Mouse (Mus musculus) adrenal gland, postnatal 36 days (tissue): ENCODE measurements around the gene Ube2v1. TPM values are rescaled to one million over a fixed set of nuclear protein-coding genes. Genes with fewer than 3 reads are reported as not detected.
A peak's percentile ranks its signal among the peaks of the same experiment; 100 is the strongest.

Source experiments
- DNase-seq, 2 experiments: peaks; one replicate each; pipeline ENCODE4 v3.0.0; 2021; ENCODE audit warnings: mixed read lengths in 1 of 2
- long read RNA-seq, 2 experiments: library from polyadenylated mRNA; stranded (forward); transcript quantifications; one replicate each; pipeline ENCODE4 v2.0.0; 2021; ENCODE audit warnings: borderline sequencing depth in 2 of 2
- total RNA-seq, 2 experiments: library from RNA; stranded (reverse); gene quantifications; 2 replicates each; pipeline ENCODE4 v1.2.3; 2021

Gene Ube2v1
- 100 to 1,000 TPM; 195 to 197 TPM for total RNA-seq
- long read RNA-seq, experiment 1, transcript Ube2v1-207 (5 exons, 924 nt) = minor isoform, 7 of 109 reads
- long read RNA-seq, experiment 1, transcript Ube2v1-202 (4 exons, 2,041 nt) = major isoform, 79 of 109 reads
- long read RNA-seq, experiment 1, partial matches to known transcripts = 0 of 109 reads
- long read RNA-seq, experiment 1, other reads (novel, unspliced or antisense) = 23 of 109 reads
- long read RNA-seq, experiment 2, transcript Ube2v1-202 (4 exons, 2,041 nt) = major isoform, 72 of 87 reads
- long read RNA-seq, experiment 2, partial matches to known transcripts = 2 of 87 reads
- long read RNA-seq, experiment 2, other reads (novel, unspliced or antisense) = 10 of 87 reads

DNA sequence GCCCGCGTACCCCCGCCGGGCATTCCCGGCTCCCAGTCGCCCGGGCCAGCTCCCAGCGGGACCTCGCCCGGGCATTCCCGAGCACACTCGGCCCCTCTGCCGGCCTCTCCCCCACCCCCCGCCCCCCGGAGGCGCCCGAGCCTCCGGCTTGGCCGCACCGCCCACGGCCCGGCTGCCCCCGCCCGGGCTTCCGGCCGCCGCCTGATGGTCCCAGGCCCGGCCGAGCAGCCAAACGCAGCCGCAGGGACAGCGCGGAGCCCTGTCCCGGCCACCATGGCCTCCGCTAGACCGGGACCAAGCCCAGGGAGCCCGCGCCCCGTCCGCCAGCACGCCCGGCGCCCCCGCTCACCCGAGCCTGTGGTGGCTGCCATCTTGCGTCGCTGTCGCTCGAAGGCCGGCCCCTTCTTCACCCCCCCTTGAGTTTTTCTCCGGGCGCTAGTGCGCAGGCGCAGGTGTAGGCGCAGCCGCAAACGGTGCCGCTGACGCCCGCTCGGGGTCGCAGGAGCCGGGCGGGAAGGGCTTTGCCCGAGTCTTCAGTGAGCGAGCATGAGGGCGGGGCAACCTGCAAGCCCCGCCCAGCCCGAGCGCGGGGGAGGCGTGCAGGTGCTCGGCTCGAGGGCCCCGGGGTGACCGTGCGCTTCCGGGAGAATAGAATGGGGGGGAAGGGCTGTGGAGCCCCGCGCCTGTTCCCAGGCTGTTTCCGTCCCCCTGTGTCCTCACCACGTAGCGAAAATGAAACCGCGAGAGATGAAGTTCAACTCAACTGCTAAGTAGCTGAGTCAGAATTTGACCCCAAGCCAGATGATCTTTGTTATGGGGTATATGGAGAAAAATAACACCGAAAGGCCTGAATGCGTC, at the start of gene Ube2v1:
Gene Ube2v1 (minus strand): TSS at position 505 of the 858 bp plus-strand sequence.
- peak; percentile 97 to 98 for DNase-seq

DNA sequence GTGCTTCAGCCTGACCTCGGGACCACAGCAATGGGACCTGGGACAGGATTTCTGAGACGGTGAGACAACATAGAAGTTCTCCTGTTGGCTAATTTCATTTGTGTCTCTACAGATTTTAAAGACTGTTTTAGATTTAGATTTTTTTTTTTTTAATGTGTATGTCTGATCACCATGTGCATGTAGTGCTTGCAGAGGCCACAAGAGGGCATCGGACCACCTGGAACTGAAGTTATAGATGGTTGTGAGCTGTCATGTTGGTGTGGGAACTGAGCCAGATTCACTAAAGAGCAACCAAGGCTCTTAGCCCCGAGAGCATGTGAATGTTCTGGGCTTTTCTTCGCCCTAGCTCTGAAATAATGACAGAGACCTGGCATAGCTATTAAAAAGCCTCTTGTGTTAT, 48.8 kb upstream of the Ube2v1 start:
- DNase-seq = peak; percentile 74 to 76

DNA sequence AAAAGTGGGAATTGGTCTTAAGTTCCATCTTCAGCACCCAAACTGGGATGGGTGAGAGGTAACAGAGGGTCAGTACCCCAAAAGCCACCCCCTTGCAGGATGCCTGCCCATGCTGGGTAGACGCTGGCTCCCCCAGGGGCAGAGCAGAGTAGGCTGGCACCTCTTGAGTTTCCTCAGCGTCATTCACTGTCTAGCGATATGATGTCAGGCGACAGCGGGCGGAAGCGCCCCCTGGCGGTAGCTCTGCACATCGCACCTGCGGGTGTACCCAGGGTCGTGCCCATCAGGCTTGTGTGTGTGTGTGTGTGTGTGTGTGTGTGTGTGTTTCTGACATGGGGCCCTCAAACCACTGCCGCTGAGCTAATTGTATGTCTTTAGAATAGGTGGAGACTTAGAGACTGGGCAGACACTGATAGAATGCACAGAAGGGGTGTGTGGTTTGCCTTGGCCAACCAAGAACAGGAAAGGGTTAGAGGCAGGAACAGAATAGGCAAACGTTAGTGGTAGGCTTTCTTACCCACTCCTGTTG, 48.1 kb upstream of the Ube2v1 start:
- peak; percentile 83 to 90 for DNase-seq

DNA sequence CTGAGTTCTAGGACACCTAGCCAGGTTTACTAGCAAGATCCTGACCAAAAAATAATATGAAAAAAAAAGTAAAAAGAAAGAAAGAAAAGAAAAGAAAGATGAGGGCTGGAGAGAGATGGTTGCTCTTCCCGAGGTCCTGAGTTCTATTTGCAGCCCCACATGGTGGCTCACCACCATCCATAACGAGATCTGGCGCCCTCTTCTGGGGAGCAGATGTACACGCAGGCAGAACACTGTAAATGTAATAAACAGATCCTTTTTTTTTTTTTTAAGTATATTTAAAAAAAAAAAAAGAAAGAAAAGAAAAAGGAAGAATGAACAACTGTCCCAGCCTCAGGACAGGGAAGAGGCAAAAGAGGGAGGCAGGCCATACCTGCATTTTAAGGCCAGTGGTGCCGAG, 46.7 kb upstream of the Ube2v1 start:
- DNase-seq = no peak

DNA sequence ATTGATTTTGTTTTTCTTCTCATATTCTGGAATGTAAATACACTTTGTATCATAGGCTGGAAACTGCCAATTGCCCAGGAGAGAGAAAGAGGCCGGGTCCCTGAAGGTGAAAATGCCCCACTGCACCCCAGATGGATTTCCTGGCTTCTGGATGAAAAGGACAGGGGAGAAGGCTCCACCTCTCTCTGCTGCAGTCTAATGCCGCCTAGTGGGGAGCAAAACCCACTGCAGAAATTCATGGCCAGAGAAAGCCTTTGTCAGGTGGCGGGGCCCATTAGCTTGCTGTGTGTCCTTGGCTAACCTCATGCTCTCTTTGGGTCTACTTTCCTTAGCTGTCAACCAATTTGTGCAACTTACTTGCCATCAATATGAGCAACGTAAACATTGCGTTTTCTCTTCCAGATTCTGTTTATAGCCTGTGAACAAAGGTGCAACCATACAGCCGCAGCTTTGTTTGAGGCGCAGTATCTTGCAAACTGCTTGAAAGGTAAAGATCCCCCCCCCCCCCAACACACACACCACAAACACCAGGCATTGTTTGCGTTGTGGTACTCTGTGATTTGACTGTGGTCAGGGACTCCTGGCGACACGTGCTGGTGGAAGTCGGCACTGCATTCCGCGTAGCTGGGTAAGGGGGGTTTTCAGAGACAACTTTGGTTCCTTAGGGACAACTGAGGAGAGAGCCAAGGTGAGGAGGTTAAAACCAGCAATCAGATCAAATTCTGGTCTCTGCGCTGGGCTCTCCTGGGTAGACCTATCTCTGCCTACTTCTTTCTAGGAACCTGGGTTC, 43.4 kb upstream of the Ube2v1 start:
- peak; percentile 50 to 68 for DNase-seq

DNA sequence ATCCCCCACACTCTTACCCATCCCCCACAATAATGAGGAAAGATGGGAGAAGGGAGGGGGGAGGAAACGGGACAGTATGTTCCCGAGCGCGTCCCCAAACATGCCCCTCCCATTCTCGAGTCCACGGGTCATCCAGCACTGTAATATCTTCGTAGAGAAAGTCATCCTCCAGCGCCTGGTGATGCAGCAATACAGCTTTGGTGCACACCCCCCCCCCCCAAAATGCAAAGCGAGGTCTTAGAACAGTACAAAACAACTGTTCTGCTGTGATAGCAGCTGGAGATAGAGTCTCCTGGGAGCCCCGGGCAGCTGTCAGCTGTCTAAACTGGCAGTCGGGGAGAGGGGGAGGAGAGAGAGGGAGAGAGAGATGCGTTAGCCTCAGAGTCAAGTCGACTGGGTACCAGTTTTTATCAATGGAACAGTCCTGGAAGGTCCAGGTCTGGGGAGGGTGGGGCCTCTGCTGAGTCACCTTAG, 40.4 kb upstream of the Ube2v1 start:
- DNase-seq = no peak

DNA sequence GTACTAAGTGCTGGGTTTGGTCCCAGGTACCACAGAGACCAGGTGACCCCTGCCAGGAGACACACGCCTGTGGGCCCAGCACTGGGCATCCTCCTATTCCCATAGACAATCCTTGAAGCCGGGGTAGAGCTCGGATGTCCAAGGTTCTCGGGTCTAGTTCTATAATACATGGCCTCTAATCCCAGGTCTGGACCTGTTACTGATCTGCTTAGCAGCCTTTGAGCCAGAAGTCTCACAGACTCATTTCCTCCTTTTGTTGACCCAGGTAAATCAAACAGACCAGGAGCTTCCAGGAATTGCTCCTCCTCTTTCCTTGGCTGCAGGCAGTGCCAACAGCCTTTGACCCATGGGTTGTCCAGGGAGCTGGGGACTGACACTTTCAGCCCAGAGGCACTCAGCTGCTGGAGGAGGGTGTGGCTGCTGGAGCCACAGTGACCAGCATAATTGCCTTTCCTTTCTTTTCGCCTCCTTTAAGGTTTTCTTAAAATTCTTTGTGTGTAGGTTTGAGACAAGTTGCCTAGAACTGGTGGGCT, 39.3 kb upstream of the Ube2v1 start:
- DNase-seq = no peak

DNA sequence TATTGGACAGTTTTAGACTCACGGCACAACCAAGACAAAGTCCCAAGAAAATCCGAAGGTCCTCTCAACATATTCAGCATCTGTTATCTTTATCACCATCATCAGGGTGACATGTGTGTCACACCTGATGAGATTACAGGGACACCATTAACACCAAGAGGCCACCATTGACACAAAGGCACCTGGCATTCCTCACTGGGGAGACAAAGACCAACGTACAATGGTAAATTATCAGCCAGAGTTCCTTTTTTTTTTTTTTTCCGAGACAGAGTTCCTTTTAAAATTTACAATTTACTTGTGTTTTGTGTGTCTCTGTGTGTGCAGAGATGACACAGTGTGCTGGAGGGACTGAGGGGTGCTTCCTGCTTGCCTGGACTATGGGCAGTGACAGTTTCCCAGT, 37.5 kb upstream of the Ube2v1 start:
- DNase-seq = no peak

DNA sequence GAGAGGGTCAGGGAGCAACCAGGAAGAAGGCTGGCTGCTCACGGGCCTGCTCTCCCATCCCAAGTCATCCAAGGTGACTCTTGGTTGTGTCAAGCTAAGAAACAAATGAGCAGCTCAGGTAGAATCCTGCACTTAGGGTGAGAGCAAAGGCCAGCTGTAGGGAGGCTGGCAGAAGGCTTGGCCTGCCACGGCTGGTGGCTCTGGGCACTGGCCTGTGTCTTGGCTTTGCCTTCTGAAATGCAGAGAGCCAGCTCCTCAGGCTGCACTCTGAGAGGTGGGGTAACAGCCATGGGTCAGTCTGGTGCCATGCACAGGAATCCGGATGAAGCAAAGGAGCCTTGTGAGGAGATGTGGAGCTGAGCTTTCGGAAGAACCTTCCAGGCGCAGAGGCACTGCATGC, 36.5 kb upstream of the Ube2v1 start:
- DNase-seq = no peak

DNA sequence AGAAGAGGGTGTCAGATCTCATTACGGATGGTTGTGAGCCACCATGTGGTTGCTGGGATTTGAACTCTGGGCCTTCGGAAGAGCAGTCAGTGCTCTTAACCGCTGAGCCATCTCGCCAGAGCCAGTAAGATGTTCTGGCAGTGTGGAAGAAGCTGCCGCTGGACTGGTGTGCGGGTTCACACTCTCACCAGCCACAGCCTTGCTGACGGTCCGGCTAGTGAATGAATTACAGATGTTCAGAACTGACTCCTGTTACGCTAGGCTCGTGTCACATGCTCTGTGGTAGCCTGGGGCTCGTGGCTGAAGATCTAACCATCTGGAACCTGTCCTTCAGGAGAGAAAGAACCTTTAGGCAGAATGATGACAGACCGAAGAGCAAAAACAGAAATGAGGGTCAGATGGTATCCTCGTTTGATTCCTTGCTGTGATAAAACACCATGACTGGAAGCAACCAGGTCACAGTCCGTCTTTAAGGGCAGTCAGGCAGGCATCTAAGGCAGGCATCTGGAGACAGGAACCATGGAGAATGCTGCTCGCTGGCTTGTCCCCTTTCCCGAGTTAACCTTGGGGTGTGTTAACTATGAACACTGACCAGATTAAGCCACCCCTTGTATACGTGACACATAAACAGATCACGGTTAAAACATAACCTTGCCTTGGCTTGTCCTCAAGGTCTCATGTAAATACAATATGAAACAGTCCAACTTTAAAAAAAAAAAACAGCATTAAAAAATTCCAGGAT, 34.2 kb upstream of the Ube2v1 start:
- no peak for DNase-seq

DNA sequence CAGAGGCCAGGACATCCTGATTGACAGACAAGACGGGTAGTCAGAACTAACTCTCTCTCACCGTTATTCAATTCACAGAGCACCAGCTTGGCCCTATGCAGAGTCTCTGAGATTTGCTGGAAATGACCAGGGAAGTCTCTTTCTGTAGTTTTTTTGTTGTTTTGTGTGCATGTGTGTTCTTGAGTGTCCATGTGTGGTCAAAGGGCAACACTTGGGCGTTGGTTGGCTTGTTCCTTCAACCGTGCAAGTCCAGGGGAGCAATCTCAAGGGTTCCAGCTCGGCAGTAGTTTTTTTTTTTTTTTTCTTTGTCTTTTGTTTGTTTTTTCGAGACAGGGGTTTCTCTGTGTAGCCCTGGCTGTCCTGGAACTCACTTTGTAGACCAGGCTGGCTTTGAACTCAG, 30.8 kb upstream of the Ube2v1 start:
- no peak for DNase-seq

DNA sequence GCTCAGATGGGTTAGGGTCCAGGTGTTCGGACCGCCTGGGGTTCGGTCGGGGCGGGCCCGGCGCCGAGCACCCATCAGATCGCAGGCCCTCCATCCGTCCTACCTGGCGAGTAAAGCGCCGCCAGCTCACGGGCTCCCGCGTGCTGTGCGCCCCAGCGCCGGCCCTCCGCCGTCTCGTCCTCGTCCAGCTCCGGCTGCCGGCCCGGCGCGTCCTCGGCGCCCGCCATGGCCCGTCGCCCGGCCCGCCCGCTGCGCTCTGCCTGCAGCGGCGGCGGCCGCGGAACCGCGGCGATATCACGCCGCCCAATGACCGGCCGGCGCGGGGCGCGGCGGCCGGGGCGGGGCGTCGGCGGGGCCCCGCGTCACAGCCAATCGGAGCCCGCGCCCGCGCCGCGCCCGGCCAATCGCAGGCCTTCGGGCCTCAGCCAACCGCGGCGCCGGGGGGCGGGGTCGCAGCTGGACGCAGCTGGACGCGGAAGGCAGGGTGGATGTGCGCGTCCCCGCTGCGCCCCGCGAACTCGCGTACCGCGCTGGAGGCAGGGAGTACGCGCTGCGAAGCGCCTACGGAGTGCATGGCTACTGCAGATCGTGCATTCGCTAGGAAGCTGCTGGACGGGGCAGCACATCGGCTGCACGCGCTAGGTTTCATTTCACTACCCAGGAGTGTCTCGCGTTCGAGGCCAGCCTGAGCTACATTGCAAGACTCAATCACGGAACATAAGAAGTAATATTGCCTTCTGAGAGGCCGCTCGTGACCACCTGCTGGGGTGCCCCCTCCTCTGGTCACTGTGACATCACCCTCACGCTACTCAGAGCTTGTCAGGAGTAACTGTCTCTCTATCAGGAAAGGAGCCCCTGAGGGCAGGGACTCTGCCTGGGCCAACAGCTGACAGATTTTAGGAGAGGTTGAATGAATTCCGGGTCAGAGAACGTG, 29.6 kb upstream of the Ube2v1 start, which contains the start of gene Gm20431:
Gene Gm20431 (minus strand): TSS at position 227 of the 934 bp plus-strand sequence.
- peak; percentile 97 to 100 for DNase-seq

DNA sequence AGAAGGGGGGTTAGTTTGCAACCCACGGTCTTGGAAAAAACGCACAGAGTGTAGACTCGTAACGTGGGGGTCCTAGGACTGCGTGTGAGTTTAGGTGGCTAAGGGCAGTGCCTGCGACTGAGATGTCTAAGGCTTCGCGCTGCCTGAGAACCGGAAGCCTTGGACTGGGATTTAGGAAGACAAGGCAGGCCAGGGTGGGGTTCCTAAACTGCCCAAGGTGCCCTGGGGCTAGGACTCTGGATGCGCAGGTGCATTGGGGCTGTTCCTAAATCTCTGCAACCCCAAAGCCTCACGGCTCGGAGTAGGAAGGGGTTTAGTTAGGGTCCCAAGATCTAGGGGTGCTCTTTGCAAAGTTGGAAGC, 28.7 kb upstream of the Ube2v1 start:
- peak in 1 of 2 experiments; percentile 15 for DNase-seq

DNA sequence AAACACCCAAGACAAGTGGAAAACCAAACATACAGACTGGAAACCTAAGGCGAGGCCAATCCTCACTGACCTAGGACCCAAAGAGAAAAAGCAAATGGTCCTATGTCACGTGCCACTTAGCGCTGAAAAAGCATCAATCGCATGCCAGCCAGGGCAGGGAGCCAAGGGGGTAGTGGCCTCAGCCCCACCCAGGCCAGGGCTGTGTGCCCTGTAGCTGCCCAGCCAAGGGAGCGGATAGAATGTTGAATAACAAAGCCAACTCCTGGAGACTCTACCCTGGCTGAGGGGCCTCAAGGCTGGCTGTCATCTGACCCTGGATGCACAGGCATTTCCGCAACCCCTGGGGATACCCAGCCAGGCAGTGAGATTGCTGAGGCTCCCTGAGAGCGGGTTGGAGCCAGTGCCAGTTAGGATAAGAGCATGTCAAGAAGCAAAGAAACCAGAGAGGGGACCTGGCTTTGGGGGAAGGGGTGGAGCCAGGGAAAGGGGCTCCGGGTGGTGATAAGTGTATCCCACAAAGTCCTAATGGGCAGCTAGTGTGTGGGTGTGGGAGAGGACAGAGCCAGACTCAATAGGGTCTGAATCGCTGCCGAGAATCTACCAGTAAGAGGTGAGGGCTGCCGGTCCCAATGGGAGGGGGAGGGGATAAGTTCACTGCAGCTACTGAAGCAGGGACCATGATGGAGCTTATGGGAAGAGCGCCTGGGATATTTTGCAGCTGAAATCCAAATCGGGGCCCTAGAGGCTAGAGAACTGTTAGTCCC, 28.1 kb upstream of the Ube2v1 start:
- DNase-seq = peak; percentile 67 to 78

DNA sequence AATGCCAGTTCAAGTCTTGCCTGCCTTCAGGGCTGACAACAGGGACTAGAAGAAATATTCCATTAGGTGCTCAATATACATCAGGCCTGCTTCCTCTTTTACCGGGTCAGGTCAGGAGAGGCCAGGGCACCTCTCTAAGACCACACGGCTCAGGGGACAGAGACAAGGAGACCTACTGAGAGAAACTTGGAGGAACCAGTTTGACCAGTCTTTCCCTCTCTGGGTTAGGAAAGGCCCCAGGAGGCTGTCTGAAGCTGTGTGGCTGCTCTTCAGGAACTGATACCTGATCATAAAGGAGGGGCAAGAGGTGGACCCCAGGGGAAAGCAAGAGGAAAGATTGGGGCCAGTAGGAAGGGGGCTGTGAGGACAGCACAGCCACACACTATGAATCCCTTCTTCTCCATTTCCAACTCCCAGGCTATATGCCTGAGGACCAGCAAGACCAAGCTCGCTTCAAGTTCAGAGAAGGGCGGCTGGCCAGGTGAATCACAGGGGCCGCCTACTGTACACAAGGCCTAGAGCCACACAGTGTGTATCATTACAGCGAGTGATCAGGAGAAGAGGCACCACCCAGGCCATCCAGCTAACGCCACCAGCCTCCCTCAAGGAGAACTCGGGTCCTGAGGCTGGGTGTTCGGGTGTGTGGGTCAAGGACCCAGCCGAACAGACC, 27.4 kb upstream of the Ube2v1 start:
- DNase-seq = no peak

DNA sequence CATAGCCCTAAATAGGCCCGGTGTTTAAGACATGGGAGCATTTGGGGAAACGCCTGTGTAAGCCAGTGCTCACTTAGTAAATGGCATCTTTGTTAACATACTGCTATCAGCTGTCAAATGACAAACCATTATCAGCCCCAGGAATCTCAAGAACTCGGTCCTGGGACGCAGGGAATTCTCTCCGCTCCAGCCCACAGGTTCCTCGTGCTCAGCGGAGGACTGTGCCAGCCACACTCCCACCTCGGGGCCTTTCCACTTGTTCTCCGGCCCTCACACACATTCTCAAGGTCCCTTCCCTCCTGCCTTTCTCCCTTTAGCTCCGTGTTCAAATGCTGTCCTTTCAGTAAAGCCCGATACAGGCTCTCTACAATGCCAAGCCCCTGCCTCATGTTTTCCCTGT, 26.8 kb upstream of the Ube2v1 start:
- DNase-seq = no peak

DNA sequence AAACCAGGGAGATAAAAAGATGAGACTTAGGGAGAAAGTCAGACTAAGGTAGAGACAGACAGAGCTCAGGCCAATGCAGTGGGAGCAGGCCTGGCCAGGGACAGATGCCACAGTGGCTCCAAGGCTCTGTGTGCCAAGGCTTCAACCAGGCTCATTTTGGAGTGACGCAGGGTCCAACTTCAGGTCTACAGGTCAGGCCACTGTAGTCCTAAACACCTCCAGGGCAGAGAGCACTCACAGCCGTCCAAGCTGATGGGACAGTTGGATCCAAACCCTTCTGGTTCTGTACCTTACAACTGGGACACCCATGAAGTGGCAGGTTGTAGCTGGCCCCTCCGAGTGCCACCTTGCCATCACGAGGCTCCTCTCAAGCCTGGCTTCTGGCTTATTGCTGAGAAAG, 26.1 kb upstream of the Ube2v1 start:
- DNase-seq = no peak
